Mouse (Mus musculus) small intestine, adult 2 months (tissue): ENCODE results near the gene Gm20388. TPM values are rescaled to one million over a fixed set of nuclear protein-coding genes. Genes with fewer than 3 reads are reported as not detected.

Experiments used
- H3K27ac ChIP-seq: fragments of 200-500 bp; 2 replicates; pipeline ENCODE4 v1.5.1; 2012; ENCODE audit warnings: low read depth, low read length, control low read depth, inconsistent platforms; ENCODE audit not compliant: insufficient read depth
- H3K27me3 ChIP-seq: fragments of 200-500 bp; 2 replicates; pipeline ENCODE4 v1.6.1; 2012; ENCODE audit warnings: mild to moderate bottlenecking, moderate library complexity, low read length, inconsistent platforms; ENCODE audit not compliant: control insufficient read depth, insufficient read depth
- H3K36me3 ChIP-seq: fragments of 200-500 bp; 2 replicates; pipeline ENCODE4 v1.6.1; 2012; ENCODE audit warnings: mild to moderate bottlenecking, low read length, control low read depth, inconsistent platforms; ENCODE audit not compliant: control insufficient read depth, insufficient read depth
- H3K4me1 ChIP-seq: fragments of 200-500 bp; 2 replicates; pipeline ENCODE4 v1.6.1; 2012; ENCODE audit warnings: low read length, inconsistent platforms, mixed read lengths; ENCODE audit not compliant: control insufficient read depth, insufficient read depth, insufficient read length
- H3K4me3 ChIP-seq: fragments of 200-500 bp; 2 replicates; pipeline ENCODE4 v1.5.1; 2012; ENCODE audit warnings: low read depth, mild to moderate bottlenecking, control low read depth, inconsistent platforms, low read length, moderate library complexity
- CTCF ChIP-seq: fragments of 200-500 bp; IDR thresholded peaks from 2 replicates; pipeline ENCODE4 v1.5.1; 2012; ENCODE audit warnings: low read depth, mild to moderate bottlenecking, control low read depth, inconsistent platforms, low read length, moderate library complexity, mixed read lengths; ENCODE audit not compliant: insufficient replicate concordance, insufficient read length; ENCODE audit errors: extremely low read depth
- POLR2A ChIP-seq: fragments of 200-500 bp; IDR thresholded peaks from 2 replicates; pipeline ENCODE4 v1.6.1; 2012; ENCODE audit warnings: low read depth, mild to moderate bottlenecking, control low read depth, inconsistent platforms, low read length, moderate library complexity
- WGBS: fragments of 180-500 bp; shearing (Covaris S2); methylation state at CpG from one replicate; pipeline ENCODE4 v1.1.7; 2018; 5-methylcytosine and 5-hydroxymethylcytosine counted together
- polyA plus RNA-seq: library from polyadenylated mRNA; depleted of rRNA; stranded (reverse); fragments of >200 nt; gene quantifications from 2 replicates; pipeline ENCODE4 v1.2.3, GENCODE M21; 2012

The Gm20388 gene
- polyA plus RNA-seq, 1 experiment: 37.3 TPM

GRCm38 (mm10) chr8:120513638-120514461 is 603.2 kb downstream of the Gm20388 start:
- TF ChIP-seq POLR2A (no peak), CTCF (no peak)
- H3K27ac ChIP-seq: no peak overlapping the region
- H3K4me1 ChIP-seq: peaks cover 17% of the 10 kb centered on the region
- 90% methylated on average over 26 of the region's 26 CpGs for WGBS
- H3K36me3 ChIP-seq: no peaks in the 10 kb centered on the region; the same call in 1 of the 2 replicates
- no peak overlapping the region for H3K4me3 ChIP-seq
- H3K27me3 ChIP-seq: no peaks in the 10 kb centered on the region

GRCm38 (mm10) chr8:120515214-120515613 is 604.6 kb downstream of the Gm20388 start:
- 98% methylated on average over 2 of the region's 2 CpGs for WGBS
- H3K36me3 ChIP-seq: no peaks in the 10 kb centered on the region; the same call in 1 of the 2 replicates
- no peak overlapping the region for H3K27ac ChIP-seq
- TF ChIP-seq POLR2A: no peak
- no peak for TF ChIP-seq CTCF
- H3K27me3 ChIP-seq: no peaks in the 10 kb centered on the region
- no peak overlapping the region for H3K4me3 ChIP-seq
- peaks cover 11% of the 10 kb centered on the region for H3K4me1 ChIP-seq

- TF ChIP-seq POLR2A (no peak), CTCF (no peak)
- no peaks in the 10 kb centered on the region; the same call in 1 of the 2 replicates for H3K36me3 ChIP-seq
- WGBS: 93% methylated on average over 6 of the region's 6 CpGs
- H3K4me1 ChIP-seq: peaks cover 12% of the 10 kb centered on the region
- H3K4me3 ChIP-seq: no peak overlapping the region
- H3K27me3 ChIP-seq: no peaks in the 10 kb centered on the region
- H3K27ac ChIP-seq: no peak overlapping the region
These were observed 605.0 kb downstream of the Gm20388 start for GRCm38 (mm10) chr8:120515650-120516049.

- 61% methylated on average over 10 of the region's 12 CpGs for WGBS
- no peaks in the 10 kb centered on the region for H3K27me3 ChIP-seq
- no peak overlapping the region for H3K27ac ChIP-seq
- H3K36me3 ChIP-seq: no peaks in the 10 kb centered on the region; the same call in 1 of the 2 replicates
- H3K4me3 ChIP-seq: no peak overlapping the region
- TF ChIP-seq CTCF (no peak), POLR2A (no peak)
- H3K4me1 ChIP-seq: peaks cover 10% of the 10 kb centered on the region
These were observed 605.6 kb downstream of the Gm20388 start for GRCm38 (mm10) chr8:120516182-120516755.

GRCm38 (mm10) chr8:120517666-120518410 is 607.2 kb downstream of the Gm20388 start:
- 64% methylated on average over 11 of the region's 11 CpGs for WGBS
- no peaks in the 10 kb centered on the region for H3K27me3 ChIP-seq
- TF ChIP-seq POLR2A (no peak), CTCF (no peak)
- no peak overlapping the region for H3K4me3 ChIP-seq
- peaks cover 10% of the 10 kb centered on the region for H3K4me1 ChIP-seq
- H3K27ac ChIP-seq: no peak overlapping the region
- no peaks in the 10 kb centered on the region; the same call in 1 of the 2 replicates for H3K36me3 ChIP-seq

GRCm38 (mm10) chr8:120518736-120519534 is 608.3 kb downstream of the Gm20388 start:
- Histone ChIP-seq H3K27ac (no peak overlapping the region), H3K4me3 (no peak overlapping the region), H3K27me3 (no peaks in the 10 kb centered on the region), H3K36me3 (no peaks in the 10 kb centered on the region), H3K4me1 (peaks cover 10% of the 10 kb centered on the region)
- WGBS: 84% methylated on average over 14 of the region's 14 CpGs
- TF ChIP-seq POLR2A: no peak
- no peak for TF ChIP-seq CTCF
